Mouse (Mus musculus) megakaryocyte, embryonic 14.5 days (primary cell): ENCODE results near the gene Gm20388.

Experiments
- FLI1 ChIP-seq: IDR thresholded peaks from 2 replicates; pipeline ENCODE4 v1.6.1; 2012; ENCODE audit warnings: low read length, inconsistent platforms, mixed read lengths
- GATA1 ChIP-seq: IDR thresholded peaks from 3 replicates; pipeline ENCODE4 v1.6.1; 2012; ENCODE audit warnings: mixed read lengths, low read length, inconsistent platforms, borderline replicate concordance

DNA sequence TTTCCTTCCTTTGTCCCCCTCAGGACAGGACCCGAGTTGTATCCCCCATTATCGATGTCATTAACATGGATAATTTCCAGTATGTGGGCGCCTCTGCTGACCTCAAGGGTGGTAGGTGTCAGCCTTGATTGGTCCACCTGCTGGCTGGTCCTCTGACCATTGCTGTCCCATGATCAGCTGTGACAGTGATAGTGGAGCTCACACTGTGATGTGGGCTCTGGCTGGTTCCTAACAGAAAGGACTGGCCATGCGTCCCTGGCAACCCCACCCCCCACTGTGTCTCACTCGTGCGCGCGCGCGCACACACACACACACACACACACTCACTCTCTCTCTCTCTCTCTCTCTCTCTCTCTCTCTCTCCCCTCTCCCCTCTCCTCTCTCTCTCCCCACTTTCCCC is 4419.0 kb downstream of the Gm20388 start:
- TF ChIP-seq GATA1 (no peak), FLI1 (no peak)
